In the genomic region with DNA sequence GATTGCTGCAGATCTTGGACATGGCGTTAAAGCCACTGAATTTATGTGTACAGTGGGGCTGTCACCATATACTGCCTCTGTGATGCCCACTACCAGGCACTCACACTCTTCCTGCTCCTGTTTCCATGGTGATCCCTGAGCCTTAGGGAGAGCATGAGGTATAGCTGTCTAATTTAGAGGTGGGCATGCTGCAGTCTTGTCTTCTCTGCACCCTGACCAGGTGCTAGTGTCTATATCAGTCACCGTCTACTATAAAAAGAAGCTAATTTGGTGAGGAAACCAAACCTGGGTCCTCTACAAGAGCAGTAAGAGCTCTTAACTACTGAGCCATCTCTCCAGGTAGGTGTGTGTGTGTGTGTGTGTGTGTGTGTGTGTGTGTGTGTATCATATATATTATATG, we compare ENCODE assay signal across 30 mouse cellular contexts. TPM values are rescaled to one million over a fixed set of nuclear protein-coding genes. Genes with fewer than 3 reads are reported as not detected.
"Had no signal": no experiment of that assay in that cellular context is flagged by ENCODE, and none has a peak within 500 bp of the region (broad histone marks: within the 10 kb centered on the region; RNA-seq: fewer than 3 reads in every experiment).

No protein-coding gene starts in this region.

- H3K4me2 ChIP-seq: heart, embryonic 12.5 days; hindbrain, embryonic 12.5 days; hindbrain, embryonic 15.5 days; intestine, embryonic 15.5 days; kidney, embryonic 15.5 days; limb, embryonic 13.5 days; limb, embryonic 15.5 days; liver, embryonic 11.5 days; liver, embryonic 13.5 days had no signal

- H3K9me3 ChIP-seq: heart, embryonic 10.5 days; heart, embryonic 12.5 days; hindbrain, embryonic 10.5 days; hindbrain, embryonic 12.5 days; hindbrain, embryonic 15.5 days; intestine, embryonic 15.5 days; kidney, embryonic 15.5 days; limb, embryonic 13.5 days; limb, embryonic 15.5 days; liver, embryonic 13.5 days had no signal

- DNase-seq: gastrocnemius, adult 2 months; gastrocnemius, postnatal 10 days; gastrocnemius, postnatal 25 days; heart, adult 18-20 months; heart, postnatal 10 days; heart, postnatal 4 days; kidney, adult 18-20 months; kidney, adult 8-10 months; kidney, postnatal 14 days; kidney, postnatal 36 days; layer of hippocampus, adult 9-11 months; layer of hippocampus, postnatal 36 days; left cerebral cortex, postnatal 4 days; liver, embryonic 13.5 days had no signal

- ATAC-seq: inflammation-experienced regulatory T-cells, adult 6 months; intestine, embryonic 15.5 days; intestine, postnatal 0 days had no signal

- H3K4me3 ChIP-seq: gastrocnemius, adult 2 months; heart, embryonic 10.5 days; heart, embryonic 12.5 days; hindbrain, embryonic 10.5 days; hindbrain, embryonic 12.5 days; hindbrain, embryonic 15.5 days; intestine, embryonic 15.5 days; kidney, embryonic 15.5 days; limb, embryonic 13.5 days; limb, embryonic 15.5 days; liver, embryonic 13.5 days had no signal

- H3K27me3 ChIP-seq: heart, embryonic 12.5 days; hindbrain, embryonic 12.5 days; hindbrain, embryonic 15.5 days; intestine, embryonic 15.5 days; kidney, embryonic 15.5 days; limb, embryonic 13.5 days; limb, embryonic 15.5 days; liver, embryonic 13.5 days had no signal

- H3K9ac ChIP-seq: heart, embryonic 12.5 days; hindbrain, embryonic 12.5 days; hindbrain, embryonic 15.5 days; intestine, embryonic 15.5 days; kidney, embryonic 15.5 days; limb, embryonic 13.5 days; limb, embryonic 15.5 days; liver, embryonic 13.5 days had no signal

- H3K36me3 ChIP-seq: intestine, embryonic 15.5 days had no signal

- H3K4me1 ChIP-seq: heart, embryonic 10.5 days; heart, embryonic 12.5 days; hindbrain, embryonic 10.5 days; hindbrain, embryonic 12.5 days; hindbrain, embryonic 15.5 days; intestine, embryonic 15.5 days; kidney, embryonic 15.5 days; limb, embryonic 13.5 days; limb, embryonic 15.5 days; liver, embryonic 13.5 days had no signal

- H3K27ac ChIP-seq: gastrocnemius, adult 2 months; heart, embryonic 10.5 days; hindbrain, embryonic 10.5 days; hindbrain, embryonic 12.5 days; hindbrain, embryonic 15.5 days; intestine, embryonic 15.5 days; kidney, embryonic 15.5 days; kidney, postnatal 0 days; limb, embryonic 13.5 days; limb, embryonic 15.5 days; liver, embryonic 13.5 days had no signal

RNA-seq across cellular contexts. Expression of gene Myo3b, which starts 32.4 kb away (rescaled TPM):
- total RNA-seq: gastrocnemius, adult 2 months; gastrocnemius, postnatal 25 days; granulocyte monocyte progenitor cell, adult 5-6 weeks; heart, postnatal 25 days had no signal
- polyA plus RNA-seq: hindbrain, embryonic 10.5 days; intestine, postnatal 0 days; limb, embryonic 11.5 days; limb, embryonic 13.5 days; limb, embryonic 15.5 days; liver, embryonic 11.5 days; liver, embryonic 13.5 days had no signal
